Mouse (Mus musculus): ENCODE results near the gene Sipa1l3.

Sipa1l3 gene

DNA sequence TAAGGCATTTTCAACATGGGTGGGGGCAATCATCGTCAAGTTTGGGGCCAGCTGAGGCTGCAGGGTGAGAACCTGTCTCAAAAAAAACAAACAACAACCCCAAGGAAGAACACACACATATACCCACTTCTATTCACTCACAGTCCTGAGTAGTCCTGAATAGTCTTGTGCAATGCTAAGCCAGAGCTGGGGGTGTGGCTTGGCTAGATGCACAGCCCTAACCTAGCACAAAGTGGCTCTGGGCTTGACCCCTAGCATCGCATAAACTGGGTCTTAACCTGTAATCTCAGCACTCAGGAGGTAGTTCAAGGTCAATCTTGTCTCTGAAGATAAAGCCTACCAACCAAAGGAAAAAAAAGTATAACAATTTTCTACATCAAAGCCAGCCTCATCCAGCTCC, 101.5 kb downstream of the Sipa1l3 start:
- in situ Hi-C loops (cut with MboI, MseI), result no loop called here

DNA sequence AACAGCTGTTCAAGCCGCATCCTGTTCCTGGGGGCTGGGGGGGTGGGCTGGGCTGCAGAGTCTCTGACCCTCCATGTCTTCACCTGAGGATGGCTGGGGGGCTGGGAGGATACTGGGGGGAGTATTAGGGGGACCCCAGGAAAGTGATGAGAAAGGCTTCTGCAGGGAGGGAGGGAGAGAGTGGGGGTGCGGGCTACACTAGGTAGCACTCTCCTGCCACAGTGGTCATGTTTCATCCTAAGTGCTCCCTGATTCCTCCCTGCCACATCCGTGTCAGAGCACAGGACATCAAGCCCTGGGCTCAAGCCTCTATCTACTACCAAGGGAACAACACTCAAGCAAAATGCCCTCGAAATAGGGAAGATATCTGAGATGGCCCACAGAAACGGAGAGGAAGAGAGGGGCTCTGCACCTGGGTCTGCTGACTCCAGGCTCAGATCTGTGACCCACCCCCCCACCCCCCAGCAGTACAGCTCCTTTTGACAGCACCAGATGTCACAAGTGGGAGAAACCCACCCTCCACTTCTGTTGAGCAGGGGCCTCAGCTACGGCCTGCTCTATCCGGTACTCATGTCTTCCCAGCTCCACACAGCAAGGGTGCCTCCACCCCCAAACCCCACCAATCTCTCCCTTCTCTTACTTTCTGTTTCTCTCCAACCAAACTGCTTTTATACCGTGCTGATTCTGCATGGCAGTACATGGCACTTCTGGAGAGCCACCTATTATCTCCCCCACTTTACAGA, 106.4 kb downstream of the Sipa1l3 start:
- in situ Hi-C loops (cut with MboI, MseI), result no loop called here

GRCm38 (mm10) chr7:29411216-29411816, 107.1 kb downstream of the Sipa1l3 start:
- in situ Hi-C loops (cut with MboI, MseI), result no loop called here

- in situ Hi-C loops (cut with MboI, MseI), result no loop called here
Measured at GRCm38 (mm10) chr7:29410402-29410801, 108.0 kb downstream of the Sipa1l3 start.

- in situ Hi-C loops (cut with MboI, MseI), result no loop called here
Measured at GRCm38 (mm10) chr7:29406855-29407254, 111.6 kb downstream of the Sipa1l3 start.

- in situ Hi-C loops (cut with MboI, MseI), result no loop called here
Measured at GRCm38 (mm10) chr7:29404126-29404525, 114.3 kb downstream of the Sipa1l3 start.

DNA sequence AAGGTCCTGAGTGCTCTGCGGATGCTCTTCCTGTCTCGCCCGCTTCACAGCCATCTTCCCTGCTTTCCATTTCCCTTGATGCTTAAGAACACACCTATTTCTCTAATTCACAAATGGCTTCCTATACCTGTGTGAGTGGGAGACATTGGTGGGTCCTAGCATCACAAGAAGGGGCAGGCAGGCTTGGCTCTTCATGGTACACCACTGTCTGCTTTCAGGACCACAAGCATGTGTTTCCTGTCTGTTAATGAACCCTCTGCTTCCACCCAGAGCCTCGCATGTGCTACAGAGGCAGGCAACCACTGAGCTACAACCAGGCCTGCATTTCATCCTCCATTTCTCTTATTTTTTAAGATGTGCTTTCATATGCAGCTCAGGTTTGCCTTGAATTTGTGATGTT, 116.4 kb downstream of the Sipa1l3 start:
- in situ Hi-C loops (cut with MboI, MseI), result no loop called here

DNA sequence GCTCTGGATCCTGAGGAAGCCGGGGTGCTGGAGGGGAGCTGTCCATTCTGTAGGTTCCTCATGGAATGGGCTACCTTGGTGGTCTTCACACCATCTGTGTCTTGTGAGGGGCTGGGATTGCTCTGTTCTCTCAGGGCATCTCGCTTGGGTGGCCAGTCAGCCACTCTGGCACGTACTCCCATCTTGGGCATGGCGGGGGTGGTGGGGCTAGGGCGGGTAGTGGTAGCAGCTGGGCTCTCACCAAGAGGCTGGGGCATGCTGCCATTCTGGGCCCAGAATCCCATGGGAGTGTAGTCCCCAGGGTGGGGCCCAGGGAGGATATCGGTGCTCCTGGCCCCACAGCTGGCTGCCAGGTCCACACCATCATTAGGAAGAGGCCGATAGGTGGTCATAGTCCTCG, 118.0 kb downstream of the Sipa1l3 start:
- in situ Hi-C loops (cut with MboI, MseI), result no loop called here

DNA sequence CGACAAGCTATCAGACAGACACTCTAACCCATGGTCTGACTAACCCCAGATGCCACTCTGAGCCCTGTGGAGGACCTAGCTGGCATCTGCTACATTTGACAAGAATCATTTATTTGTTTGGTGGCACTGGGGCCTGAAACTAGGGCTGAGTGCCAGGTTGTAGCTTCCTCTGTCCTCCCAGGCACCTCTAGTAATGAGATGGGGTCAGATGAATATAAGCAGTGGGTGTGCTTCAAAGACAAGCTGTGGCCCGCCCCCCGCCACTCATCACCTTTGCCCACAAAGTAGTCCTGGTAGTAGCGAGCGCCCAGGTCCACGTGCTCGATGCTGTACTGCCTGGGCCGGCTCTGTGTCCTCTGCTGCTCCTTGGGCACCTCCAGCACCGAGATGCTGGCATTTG, 119.4 kb downstream of the Sipa1l3 start:
- in situ Hi-C loops (cut with MboI, MseI), result no loop called here

- in situ Hi-C loops (cut with MboI, MseI), result no loop called here
Measured at GRCm38 (mm10) chr7:29397486-29397885, 121.0 kb downstream of the Sipa1l3 start.

- in situ Hi-C loops (cut with MboI, MseI), result no loop called here
Measured at GRCm38 (mm10) chr7:29396943-29397340, 121.5 kb downstream of the Sipa1l3 start.

GRCm38 (mm10) chr7:29396216-29396942, 122.1 kb downstream of the Sipa1l3 start:
- in situ Hi-C loops (cut with MboI, MseI), result no loop called here

DNA sequence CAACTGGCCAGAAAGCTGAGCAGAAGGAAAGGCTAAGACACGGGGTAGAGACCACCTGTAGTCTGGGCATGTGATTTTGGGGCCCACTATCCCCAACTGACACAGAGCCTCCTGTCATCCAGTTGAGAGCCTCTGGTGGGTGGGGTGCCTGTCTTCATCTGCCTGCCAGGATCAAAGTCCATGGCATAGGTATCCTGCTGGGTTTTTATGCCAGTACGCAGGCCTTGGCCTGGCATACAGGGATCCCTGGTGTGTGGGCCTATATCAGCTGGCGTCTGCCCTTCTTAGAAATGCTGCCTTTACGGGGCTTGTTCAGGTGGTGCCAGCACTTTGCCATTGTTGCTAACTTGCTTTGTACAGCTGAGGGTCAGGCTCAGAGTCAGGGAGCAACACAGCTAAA, 123.3 kb downstream of the Sipa1l3 start:
- in situ Hi-C loops (cut with MboI, MseI), result no loop called here

GRCm38 (mm10) chr7:29393292-29393691, 125.1 kb downstream of the Sipa1l3 start:
- in situ Hi-C loops (cut with MboI, MseI), result no loop called here

DNA sequence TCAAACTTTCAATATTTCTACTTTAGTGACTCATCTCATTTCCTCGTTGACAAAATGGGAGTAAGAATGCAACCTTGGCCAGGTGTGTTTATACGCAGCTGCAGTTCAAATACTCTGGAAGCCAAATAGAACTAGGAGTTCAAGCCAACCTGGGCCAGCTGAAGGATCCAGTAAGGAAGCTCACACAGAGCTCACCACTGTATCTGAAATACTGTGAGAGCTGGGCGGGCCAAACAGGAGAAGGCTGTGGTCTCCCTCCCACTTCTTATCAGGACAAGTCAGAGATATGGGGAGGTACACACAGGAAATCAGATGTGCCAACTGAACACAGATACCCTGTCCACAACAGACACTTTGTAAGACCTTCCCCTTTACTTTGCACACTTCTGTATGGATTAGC, 125.6 kb downstream of the Sipa1l3 start:
- in situ Hi-C loops (cut with MboI, MseI), result no loop called here

GRCm38 (mm10) chr7:29391761-29392512, 126.5 kb downstream of the Sipa1l3 start:
- in situ Hi-C loops (cut with MboI, MseI), result no loop called here

DNA sequence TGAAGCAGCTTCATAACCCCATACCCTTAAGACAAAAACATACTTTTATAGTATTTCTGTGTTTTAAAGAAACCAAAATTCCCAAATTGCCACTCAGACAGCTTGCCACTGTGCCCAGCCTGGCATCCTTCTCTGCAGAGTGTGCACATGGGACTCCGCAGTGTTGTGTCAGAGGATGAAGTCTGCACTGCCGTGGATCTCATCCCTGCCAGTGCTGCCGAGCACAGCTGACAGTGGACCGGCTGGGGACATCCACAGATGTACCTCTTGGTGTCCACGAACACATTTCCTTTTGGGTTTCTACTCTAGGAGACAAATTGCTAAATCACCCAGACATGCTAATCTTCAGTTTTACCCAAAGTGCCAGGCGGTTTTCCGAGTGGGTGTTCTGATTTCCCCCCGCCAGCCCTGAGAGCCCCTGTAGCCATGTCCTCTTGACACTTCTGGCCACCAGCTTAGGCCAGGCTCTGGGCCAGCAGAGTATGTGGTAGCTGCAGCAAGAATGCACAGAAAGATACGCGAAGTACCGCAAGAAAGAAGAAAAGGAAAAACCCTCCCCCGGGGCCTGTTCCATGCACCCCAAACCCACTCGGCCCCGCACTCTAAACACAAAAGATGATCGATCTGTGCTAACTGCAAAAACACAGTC, 127.2 kb downstream of the Sipa1l3 start:
- in situ Hi-C loops (cut with MboI, MseI), result no loop called here

DNA sequence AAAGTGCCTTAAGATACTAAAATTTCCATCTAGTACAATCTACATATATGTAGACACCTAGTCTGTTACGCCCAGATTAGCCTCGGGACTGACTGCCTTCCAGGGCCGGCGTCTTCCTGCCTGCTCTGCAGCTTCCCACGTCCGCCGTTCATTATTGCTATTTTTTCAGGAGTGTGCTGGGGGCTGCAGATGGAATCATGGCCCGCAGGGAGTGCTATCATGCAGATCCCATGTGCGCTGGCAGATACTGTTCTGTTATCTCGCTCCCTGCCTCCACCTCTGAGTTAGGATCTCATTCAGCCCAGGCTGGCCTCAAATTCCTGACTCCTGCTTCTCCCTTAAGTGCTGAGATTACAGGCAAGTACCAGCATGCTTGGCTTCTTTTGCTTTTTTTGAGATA, 128.2 kb downstream of the Sipa1l3 start:
- in situ Hi-C loops (cut with MboI, MseI), result no loop called here

DNA sequence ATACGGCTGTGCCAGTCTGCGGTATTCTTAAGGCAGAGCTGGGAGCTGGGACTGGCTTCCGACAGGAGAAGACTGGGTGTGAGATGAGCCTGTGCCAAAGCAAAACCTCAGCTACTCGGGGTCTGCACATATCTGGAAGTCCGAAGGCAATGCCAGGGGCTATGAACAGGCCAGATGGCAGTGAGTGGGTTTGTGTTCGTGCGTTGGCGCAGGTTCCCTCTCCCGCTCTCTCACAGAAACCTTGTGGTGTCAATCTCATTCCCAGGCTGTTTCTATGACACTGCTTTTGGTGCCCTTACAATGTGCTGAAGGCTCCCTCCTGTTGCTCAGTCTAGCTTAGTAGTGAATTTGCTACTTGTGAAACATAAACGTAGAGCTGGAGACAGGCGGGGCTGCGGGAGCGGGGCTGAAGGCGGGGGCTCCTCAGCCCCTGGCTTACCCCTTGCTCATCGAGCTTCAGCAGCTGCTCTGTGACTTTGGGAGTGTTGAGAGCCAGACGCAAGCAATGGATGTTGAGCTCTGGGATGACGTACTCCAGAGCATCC, 130.8 kb downstream of the Sipa1l3 start:
- in situ Hi-C loops (cut with MboI, MseI), result no loop called here

DNA sequence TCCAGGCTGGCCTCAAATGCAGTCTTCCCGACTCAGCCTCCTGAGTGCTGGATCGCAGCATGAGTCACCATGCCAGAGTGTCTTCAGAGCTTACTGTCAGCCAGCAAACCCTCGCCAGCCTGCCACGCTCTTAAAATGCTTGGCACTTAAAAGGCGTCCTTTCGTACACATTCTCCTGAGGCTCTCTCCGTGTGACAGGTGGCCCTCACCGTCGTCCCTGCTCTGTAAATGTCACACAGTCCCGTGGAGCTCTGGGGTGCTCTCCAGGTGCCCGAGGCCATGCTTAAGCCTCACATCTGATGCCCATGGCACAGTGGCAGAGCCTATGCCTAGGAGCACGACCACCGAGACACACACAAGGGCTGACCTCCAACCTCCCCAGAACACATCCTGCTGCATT, 132.1 kb downstream of the Sipa1l3 start:
- in situ Hi-C loops (cut with MboI, MseI), result no loop called here

- in situ Hi-C loops (cut with MboI, MseI), result no loop called here
Measured at GRCm38 (mm10) chr7:29385791-29386190, 132.7 kb downstream of the Sipa1l3 start.

Data from T-helper 1 cell (primary cell).